Mouse (Mus musculus): ENCODE results near the gene Lrrc8b. TPM values are rescaled to one million over a fixed set of nuclear protein-coding genes. Genes with fewer than 3 reads are reported as not detected.

Gene Lrrc8b
- total and polyA plus RNA-seq, 3 experiments: 7.4 to 14.0 TPM; not detected in 1

DNA sequence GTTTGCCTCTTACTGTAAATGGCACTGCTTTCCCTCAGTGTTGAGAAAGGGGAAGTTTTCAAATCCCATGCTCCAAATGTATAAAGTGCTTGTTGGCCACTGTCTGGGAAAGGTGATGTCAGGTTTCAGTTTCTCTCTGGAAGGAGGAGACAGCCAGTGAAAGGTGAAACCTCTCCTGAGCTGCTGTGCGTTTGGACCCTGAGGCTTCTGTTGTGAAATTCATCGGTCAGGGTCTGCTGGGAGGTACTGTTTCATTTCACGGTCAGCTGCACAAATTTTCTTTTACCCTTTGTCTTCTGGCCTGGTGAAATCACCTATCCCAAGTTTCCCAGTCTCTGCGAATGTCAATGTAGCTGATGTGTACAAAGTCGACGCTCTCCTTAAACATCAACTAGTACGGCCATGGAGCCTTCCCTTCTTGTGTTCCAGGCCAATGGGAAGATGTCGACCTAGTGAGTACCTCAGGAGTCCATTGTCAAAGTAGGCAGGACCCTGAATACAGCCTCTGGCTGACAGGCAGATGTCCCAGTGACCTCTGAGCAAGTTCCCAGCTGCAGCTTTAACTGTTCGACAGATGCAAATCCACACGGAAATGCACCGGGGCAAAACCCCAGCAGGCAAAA, 121.6 kb downstream of the Lrrc8b start:
- H3K27ac ChIP-seq (ENCODE audit: control insufficient read depth, low read depth, low read length): no peak overlapping the region
- peaks cover 6% of the 10 kb centered on the region; the same call in 1 of the 2 replicates for H3K79me2 ChIP-seq (ENCODE audit: control insufficient read depth, insufficient read depth, low read length, poor library complexity)
- H3K4me1 ChIP-seq (ENCODE audit: control insufficient read depth in 1 of 2, insufficient read depth in 2 of 2, low read length in 2 of 2): no peaks in the 10 kb centered on the region
- DNase-seq (ENCODE audit: low read depth, low spot score): no peak
- no peaks in the 10 kb centered on the region for H3K9me3 ChIP-seq (replicated peaks; ENCODE audit: insufficient read depth, low read length)
- no peak overlapping the region for H3K4me3 ChIP-seq (ENCODE audit: control insufficient read depth in 1 of 2, insufficient read depth in 1 of 2, low read depth in 2 of 2, low read length in 2 of 2)
- peaks cover 0 to 14% of the 10 kb centered on the region in 2 experiments; a peak in 2 of 4 replicates for H3K36me3 ChIP-seq (ENCODE audit: control insufficient read depth in 1 of 2, insufficient read depth in 2 of 2, low read length in 2 of 2)
- no peaks in the 10 kb centered on the region for H3K27me3 ChIP-seq (ENCODE audit: control insufficient read depth in 1 of 2, insufficient read depth in 2 of 2, low read length in 2 of 2)
- TF ChIP-seq ZC3H11A (IDR thresholded peaks at IDR 0.05; ENCODE audit: low read depth, low read length) (no peak), UBTF (IDR thresholded peaks at IDR 0.05; ENCODE audit: borderline replicate concordance, insufficient read depth, low read depth, low read length) (no peak), ZKSCAN1 (IDR thresholded peaks at IDR 0.05; ENCODE audit: low read depth, low read length) (no peak), RAD21 (IDR thresholded peaks at IDR 0.05; ENCODE audit: low read depth, low read length) (no peak), SMC3 (IDR thresholded peaks at IDR 0.05; ENCODE audit: low read depth, low read length) (no peak), RCOR1 (IDR thresholded peaks at IDR 0.05; ENCODE audit: low read depth, low read length) (no peak), NRF1 (IDR thresholded peaks at IDR 0.05; ENCODE audit: insufficient read depth, low read depth, low read length, poor library complexity, severe bottlenecking) (no peak), E2F4 (IDR thresholded peaks at IDR 0.05; ENCODE audit: borderline replicate concordance, low read depth, low read length) (no peak), MAX (IDR thresholded peaks at IDR 0.05; ENCODE audit: low read length) (no peak), GABPA (IDR thresholded peaks at IDR 0.05; ENCODE audit: low read depth, low read length) (no peak)
- no peak overlapping the region for H3K9ac ChIP-seq (ENCODE audit: control insufficient read depth, low read depth, low read length, poor library complexity, severe bottlenecking)

Other genes starting within 250 kb of the Lrrc8b start
- gene Gbp10, start 176.2 kb upstream of the Lrrc8b start, total RNA-seq (2012; rRNA removed): not detected in 2 replicates
- not detected for gene Gbp10, start 176.2 kb upstream of the Lrrc8b start, polyA plus RNA-seq (2012; ENCODE audit: insufficient read depth in 1 of 2, insufficient read length in 2 of 2, low read depth in 1 of 2, low replicate concordance in 2 of 2, missing spikeins in 1 of 2)
- gene Gm43302, start 122.1 kb upstream of the Lrrc8b start, total RNA-seq (2012; rRNA removed): not detected in 2 replicates
- gene Gm43302, start 122.1 kb upstream of the Lrrc8b start, polyA plus RNA-seq (2012; ENCODE audit: insufficient read depth in 1 of 2, insufficient read length in 2 of 2, low read depth in 1 of 2, low replicate concordance in 2 of 2, missing spikeins in 1 of 2): not detected
- 0.15 TPM in 1 of 2 replicates, not detected in the other for gene Gbp6, start 122.1 kb upstream of the Lrrc8b start, total RNA-seq (2012; rRNA removed)
- not detected for gene Gbp6, start 122.1 kb upstream of the Lrrc8b start, polyA plus RNA-seq (2012; ENCODE audit: insufficient read depth in 1 of 2, insufficient read length in 2 of 2, low read depth in 1 of 2, low replicate concordance in 2 of 2, missing spikeins in 1 of 2)
- gene Lrrc8c, start 103.6 kb downstream of the Lrrc8b start, total RNA-seq (2012; rRNA removed): 25.5 and 33.0 TPM in 2 replicates
- 10 to 100 TPM in 1 of 2 experiments, not detected in 1; 46.0 TPM for gene Lrrc8c, start 103.6 kb downstream of the Lrrc8b start, polyA plus RNA-seq (2012; ENCODE audit: insufficient read depth in 1 of 2, insufficient read length in 2 of 2, low read depth in 1 of 2, low replicate concordance in 2 of 2, missing spikeins in 1 of 2)